Comparison of ENCODE assay signal across 25 mouse cellular contexts in the genomic region with DNA sequence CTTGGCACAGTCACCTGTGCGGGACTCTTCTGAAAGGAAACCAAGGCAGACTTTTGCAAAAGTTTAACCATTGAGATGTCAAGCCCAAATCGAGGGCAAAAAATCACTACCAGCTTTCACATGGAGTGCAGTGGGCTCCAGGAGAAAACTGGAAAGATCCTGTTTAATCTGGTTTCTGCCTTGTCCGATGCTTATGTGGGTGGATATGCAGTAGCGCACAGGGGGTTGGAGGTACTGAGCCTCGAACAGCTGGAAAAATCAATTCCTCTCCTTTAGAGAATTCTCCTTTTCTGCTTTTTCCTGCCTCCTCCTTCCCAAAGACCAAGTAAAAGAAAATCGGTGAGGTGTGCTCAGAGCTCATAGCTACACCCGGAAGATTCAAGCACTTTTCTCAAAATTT.
DNase-seq lines count a peak whose midpoint lies in the region; ATAC-seq lines count a peak whose summit lies in the region.
"Had no signal": no experiment of that assay in that cellular context is flagged by ENCODE, and none has a peak within 500 bp of the region (broad histone marks: within the 10 kb centered on the region; RNA-seq: fewer than 3 reads in every experiment).

No protein-coding gene starts in this region.

- H3K4me2 ChIP-seq in heart, embryonic 13.5 days = no peak overlapping the region
- H3K4me2 ChIP-seq in midbrain, embryonic 16.5 days (ENCODE audit: low read length) = no peak overlapping the region
- H3K4me2 ChIP-seq: embryonic facial prominence, embryonic 13.5 days; hindbrain, embryonic 15.5 days; liver, embryonic 12.5 days; midbrain, embryonic 12.5 days; neural tube, embryonic 15.5 days had no signal

- no peak for DNase-seq in frontal cortex, postnatal 25 days (ENCODE audit: low spot score in 2 of 2)
- no peak for DNase-seq in heart, postnatal 14 days
- DNase-seq in midbrain, embryonic 10.5 days (ENCODE audit: low spot score) = no peak
- DNase-seq in adipocyte (ENCODE audit: low spot score) = no peak
- DNase-seq: adrenal gland, adult 2 months; adrenal gland, postnatal 36 days; forebrain, postnatal 0 days; gastrocnemius, postnatal 14 days; kidney, adult 18-20 months; kidney, postnatal 36 days; liver, postnatal 0 days; lung, postnatal 36 days; retina, postnatal 1 day; right cerebral cortex, postnatal 14 days had no signal

- peaks cover 36% of the 10 kb centered on the region for H3K4me1 ChIP-seq in heart, embryonic 13.5 days
- peaks cover 30% of the 10 kb centered on the region for H3K4me1 ChIP-seq in midbrain, embryonic 10.5 days
- H3K4me1 ChIP-seq in midbrain, embryonic 16.5 days (ENCODE audit: control insufficient read depth, insufficient read depth, low read length) = 0 out of 2 replicates have a peak, but pooled peaks cover 2% of the 10 kb centered on the region
- H3K4me1 ChIP-seq: embryonic facial prominence, embryonic 13.5 days; liver, embryonic 12.5 days had no signal

- 88% methylated on average over 7 of the region's 7 CpGs for WGBS in heart, embryonic 13.5 days
- WGBS in midbrain, embryonic 10.5 days = 91% methylated on average over 7 of the region's 7 CpGs
- 89% methylated on average over 7 of the region's 7 CpGs for WGBS in midbrain, embryonic 16.5 days

- intact Hi-C loops in heart, postnatal 14 days (cut with DNase I) = no loop called here

- H3K27me3 ChIP-seq in heart, embryonic 13.5 days (replicated peaks) = no peaks in the 10 kb centered on the region
- no peaks in the 10 kb centered on the region; the same call in 1 of the 2 replicates for H3K27me3 ChIP-seq in midbrain, embryonic 10.5 days (ENCODE audit: low read depth, poor library complexity, severe bottlenecking)
- no peaks in the 10 kb centered on the region for H3K27me3 ChIP-seq in midbrain, embryonic 16.5 days (ENCODE audit: control insufficient read depth, insufficient read depth, low read depth, low read length)
- H3K27me3 ChIP-seq: embryonic facial prominence, embryonic 13.5 days; hindbrain, embryonic 15.5 days; liver, embryonic 12.5 days; Patski had no signal

- H3K27ac ChIP-seq in heart, embryonic 13.5 days (replicated peaks) = peak overlapping the region; percentile 28; the same call in 1 of the 2 replicates
- 0 out of 2 replicates have a peak overlapping the region, but pooled peaks have one; percentile 3 for H3K27ac ChIP-seq in midbrain, embryonic 10.5 days (replicated peaks)
- no peak overlapping the region for H3K27ac ChIP-seq in midbrain, embryonic 16.5 days (ENCODE audit: low read length)
- H3K27ac ChIP-seq: embryonic facial prominence, embryonic 13.5 days; hindbrain, embryonic 15.5 days; liver, embryonic 12.5 days; midbrain, embryonic 12.5 days had no signal

- H3K9me3 ChIP-seq in heart, embryonic 13.5 days = no peaks in the 10 kb centered on the region
- H3K9me3 ChIP-seq in midbrain, embryonic 10.5 days (replicated peaks) = no peaks in the 10 kb centered on the region
- H3K9me3 ChIP-seq in midbrain, embryonic 16.5 days (replicated peaks; ENCODE audit: control insufficient read depth, low read length, poor library complexity, severe bottlenecking) = no peaks in the 10 kb centered on the region
- H3K9me3 ChIP-seq: embryonic facial prominence, embryonic 13.5 days; hindbrain, embryonic 10.5 days; hindbrain, embryonic 15.5 days; liver, embryonic 12.5 days; midbrain, embryonic 12.5 days; neural tube, embryonic 15.5 days had no signal

- H3K36me3 ChIP-seq in heart, embryonic 13.5 days = no peaks in the 10 kb centered on the region
- H3K36me3 ChIP-seq in midbrain, embryonic 10.5 days = no peaks in the 10 kb centered on the region
- no peaks in the 10 kb centered on the region for H3K36me3 ChIP-seq in midbrain, embryonic 16.5 days (ENCODE audit: control insufficient read depth, insufficient read depth, low read length)
- H3K36me3 ChIP-seq: embryonic facial prominence, embryonic 13.5 days; hindbrain, embryonic 10.5 days; hindbrain, embryonic 15.5 days; liver, embryonic 12.5 days; midbrain, embryonic 12.5 days; neural tube, embryonic 15.5 days had no signal

- H3K9ac ChIP-seq in heart, embryonic 13.5 days = no peak overlapping the region
- H3K9ac ChIP-seq in midbrain, embryonic 16.5 days (ENCODE audit: low read depth, low read length) = no peak overlapping the region
- H3K9ac ChIP-seq: embryonic facial prominence, embryonic 13.5 days; forebrain, postnatal 0 days; hindbrain, embryonic 15.5 days; liver, embryonic 12.5 days; liver, postnatal 0 days; midbrain, embryonic 12.5 days; neural tube, embryonic 15.5 days had no signal

- ATAC-seq in frontal cortex, adult (ENCODE audit: low TSS enrichment) = peak; percentile 2; the same call in 1 of the 2 replicates
- ATAC-seq in heart, embryonic 13.5 days (ENCODE audit: extremely low read depth, insufficient number of reproducible peaks, low FRiP score, low TSS enrichment) = no peak
- no peak for ATAC-seq in midbrain, embryonic 16.5 days
- ATAC-seq: inflammation-experienced regulatory T-cells, adult 6 months; liver, embryonic 12.5 days; liver, postnatal 0 days; Patski had no signal

- H3K4me3 ChIP-seq in heart, embryonic 13.5 days = no peak overlapping the region
- H3K4me3 ChIP-seq in midbrain, embryonic 10.5 days = no peak overlapping the region
- no peak overlapping the region for H3K4me3 ChIP-seq in midbrain, embryonic 16.5 days (ENCODE audit: low read depth, low read length)
- H3K4me3 ChIP-seq: embryonic facial prominence, embryonic 13.5 days; hindbrain, embryonic 10.5 days; hindbrain, embryonic 15.5 days; liver, embryonic 12.5 days; midbrain, embryonic 12.5 days; neural tube, embryonic 15.5 days had no signal
